In the genomic region with DNA sequence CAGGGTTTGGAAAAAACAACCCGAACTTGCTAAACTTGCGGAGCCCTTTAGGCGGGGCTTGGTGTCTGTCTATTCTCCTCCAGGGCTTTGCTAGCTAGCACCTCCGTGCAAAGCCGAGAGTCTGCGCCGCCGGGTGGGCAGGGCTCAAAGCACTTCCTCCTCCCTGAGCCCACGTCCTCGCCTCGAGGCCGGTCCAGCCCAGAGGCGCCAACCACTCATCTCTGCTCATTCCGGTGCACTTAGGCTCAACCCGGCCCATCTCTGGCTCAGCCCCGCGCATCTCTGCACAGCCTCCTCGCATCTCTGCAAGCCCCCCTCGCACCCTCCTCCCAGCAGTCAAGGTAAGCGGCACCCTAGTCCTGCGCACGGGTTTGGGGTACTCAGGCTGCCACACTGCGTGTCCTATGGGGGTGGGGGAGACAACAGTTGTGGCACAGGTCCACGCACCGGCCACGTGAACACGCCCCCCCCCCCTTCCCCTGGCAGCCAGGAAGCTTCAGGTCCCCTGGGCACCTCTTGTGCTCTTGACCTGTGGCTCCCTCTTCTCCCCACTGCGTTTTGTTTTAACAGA, we compare ENCODE assay signal across 8 mouse cellular contexts. TPM values are rescaled to one million over a fixed set of nuclear protein-coding genes. Genes with fewer than 3 reads are reported as not detected.
DNase-seq lines count a peak whose midpoint lies in the region; ATAC-seq and TF ChIP-seq lines count a peak whose summit lies in the region.

No protein-coding gene starts in this region.

- no peaks in the 10 kb centered on the region for H3K36me3 ChIP-seq in forebrain, embryonic 14.5 days (ENCODE audit: control insufficient read depth, insufficient read depth, low read length)
- no peaks in the 10 kb centered on the region for H3K36me3 ChIP-seq in liver, postnatal 0 days (replicated peaks; ENCODE audit: insufficient read depth, low read length)
- no peaks in the 10 kb centered on the region for H3K36me3 ChIP-seq in neural tube, embryonic 12.5 days
- no peaks in the 10 kb centered on the region for H3K36me3 ChIP-seq in stomach, postnatal 0 days (ENCODE audit: control insufficient read depth, insufficient read depth, low read length)

- peaks cover 5% of the 10 kb centered on the region for H3K4me1 ChIP-seq in forebrain, embryonic 14.5 days (ENCODE audit: control insufficient read depth, insufficient read depth, low read length)
- peaks cover 2% of the 10 kb centered on the region; the same call in 1 of the 2 replicates for H3K4me1 ChIP-seq in liver, postnatal 0 days (ENCODE audit: insufficient read depth)
- peaks cover 5% of the 10 kb centered on the region for H3K4me1 ChIP-seq in neural tube, embryonic 12.5 days
- no peaks in the 10 kb centered on the region for H3K4me1 ChIP-seq in stomach, postnatal 0 days (replicated peaks; ENCODE audit: control insufficient read depth, insufficient read depth)

- H3K4me2 ChIP-seq in forebrain, embryonic 14.5 days (ENCODE audit: low read length), result peak overlapping the region; percentile 85
- peak overlapping the region; percentile 75 for H3K4me2 ChIP-seq in liver, postnatal 0 days (ENCODE audit: low read depth, low read length)
- peak overlapping the region; percentile 91 for H3K4me2 ChIP-seq in neural tube, embryonic 12.5 days (replicated peaks)
- H3K4me2 ChIP-seq in stomach, postnatal 0 days (replicated peaks; ENCODE audit: low read depth), result peak overlapping the region; percentile 64

- no peak overlapping the region for H3K27ac ChIP-seq in forebrain, embryonic 14.5 days (ENCODE audit: low read depth, low read length)
- peak overlapping the region; percentile 96 for H3K27ac ChIP-seq in liver, postnatal 0 days (ENCODE audit: low read depth)
- no peak overlapping the region for H3K27ac ChIP-seq in neural tube, embryonic 12.5 days
- no peak overlapping the region; the same call in 1 of the 2 replicates for H3K27ac ChIP-seq in stomach, postnatal 0 days (replicated peaks)

- peak; percentile 80 for ATAC-seq in forebrain, embryonic 14.5 days
- peak; percentile 81 for ATAC-seq in liver, postnatal 0 days
- peak; percentile 79 for ATAC-seq in neural tube, embryonic 12.5 days (ENCODE audit: low FRiP score, low read depth)
- ATAC-seq in stomach, postnatal 0 days (ENCODE audit: low FRiP score, low TSS enrichment), result peak; percentile 61

- peak overlapping the region; percentile 40 for H3K4me3 ChIP-seq in forebrain, embryonic 14.5 days (ENCODE audit: low read depth, low read length)
- peak overlapping the region; percentile 47 for H3K4me3 ChIP-seq in liver, postnatal 0 days (ENCODE audit: low read depth, low read length)
- H3K4me3 ChIP-seq in neural tube, embryonic 12.5 days, result peak overlapping the region; percentile 34
- H3K4me3 ChIP-seq in stomach, postnatal 0 days (ENCODE audit: low read depth, low read length), result peak overlapping the region; percentile 33

- WGBS in forebrain, embryonic 14.5 days, result under 1% methylated on average over 28 of the region's 28 CpGs
- WGBS in liver, postnatal 0 days (ENCODE audit: insufficient replicate concordance), result under 1% methylated on average over 28 of the region's 28 CpGs
- WGBS in neural tube, embryonic 12.5 days, result 2% methylated on average over 28 of the region's 28 CpGs
- 2% methylated on average over 28 of the region's 28 CpGs for WGBS in stomach, postnatal 0 days

- peak; percentile 90 for DNase-seq in A20 (ENCODE audit: low read depth, low spot score)
- DNase-seq in adrenal gland, adult 8-10 months, result peak; percentile 30
- DNase-seq in forebrain, embryonic 14.5 days (ENCODE audit: low spot score), result peak; percentile 46
- peak; percentile 75 to 78 for DNase-seq in heart, postnatal 14 days
- DNase-seq in layer of hippocampus, adult 18-20 months (ENCODE audit: low spot score in 2 of 2), result peak; percentile 10 to 39
- peak; percentile 82 for DNase-seq in liver, postnatal 0 days
- DNase-seq in stomach, postnatal 0 days (ENCODE audit: low spot score), result peak; percentile 59

- no peak; the same call in 1 of the 2 replicates for TF ChIP-seq CTCF in liver, postnatal 0 days (IDR thresholded peaks at IDR 0.05; ENCODE audit: low read depth)
- TF ChIP-seq CTCF in stomach, postnatal 0 days (IDR thresholded peaks at IDR 0.05; ENCODE audit: low read depth), result no peak

- TF ChIP-seq EP300 in liver, postnatal 0 days (IDR thresholded peaks at IDR 0.05; ENCODE audit: low read depth), result no peak
- no peak for TF ChIP-seq EP300 in stomach, postnatal 0 days (optimal IDR thresholded peaks at IDR 0.05)

- intact Hi-C loops in heart, postnatal 14 days (cut with DNase I), result no loop called here

- no peaks in the 10 kb centered on the region for H3K27me3 ChIP-seq in forebrain, embryonic 14.5 days (replicated peaks; ENCODE audit: control insufficient read depth, insufficient read depth, low read length)
- no peaks in the 10 kb centered on the region for H3K27me3 ChIP-seq in liver, postnatal 0 days (ENCODE audit: insufficient read depth, low read length)
- peaks cover 4% of the 10 kb centered on the region; the same call in 1 of the 2 replicates for H3K27me3 ChIP-seq in neural tube, embryonic 12.5 days (replicated peaks)
- no peaks in the 10 kb centered on the region for H3K27me3 ChIP-seq in stomach, postnatal 0 days (ENCODE audit: control insufficient read depth, insufficient read depth, low read length)

- H3K9ac ChIP-seq in forebrain, embryonic 14.5 days (ENCODE audit: low read length), result peak overlapping the region; percentile 61
- H3K9ac ChIP-seq in liver, postnatal 0 days (replicated peaks), result peak overlapping the region; percentile 48
- peak overlapping the region; percentile 48 for H3K9ac ChIP-seq in neural tube, embryonic 12.5 days
- H3K9ac ChIP-seq in stomach, postnatal 0 days (ENCODE audit: low read length), result peak overlapping the region; percentile 45

- no peaks in the 10 kb centered on the region for H3K9me3 ChIP-seq in forebrain, embryonic 14.5 days (replicated peaks; ENCODE audit: control insufficient read depth, low read length)
- H3K9me3 ChIP-seq in liver, postnatal 0 days (ENCODE audit: low read length), result no peaks in the 10 kb centered on the region
- H3K9me3 ChIP-seq in neural tube, embryonic 12.5 days, result no peaks in the 10 kb centered on the region
- no peaks in the 10 kb centered on the region for H3K9me3 ChIP-seq in stomach, postnatal 0 days (ENCODE audit: control insufficient read depth, low read length)

RNA-seq across cellular contexts. Expression of a gene that starts 0.4 kb away (rescaled TPM):
- 1 to 10 TPM; 3.1 to 6.2 (median 5.0) TPM for total RNA-seq in adrenal gland, adult 8-10 months (2022)
- polyA plus RNA-seq in forebrain, embryonic 14.5 days (2014; fragmentation: Nextera tagmentation; extraction: Ambion mirVana), result 0.66 and 1.3 TPM in 2 replicates
- 1 to 10 TPM; 3.3 to 4.5 TPM for total RNA-seq in heart, postnatal 14 days (2021)
- total RNA-seq in layer of hippocampus, adult 18-20 months (2021), result 1 to 10 TPM; 5.1 to 6.2 TPM
- polyA plus RNA-seq in liver, postnatal 0 days (2015; fragmentation: Nextera tagmentation; extraction: Ambion mirVana), result 7.7 and 11.3 TPM in 2 replicates
- polyA plus RNA-seq in neural tube, embryonic 12.5 days (2016; fragmentation: Nextera tagmentation; extraction: Ambion mirVana), result 0.65 and 1.3 TPM in 2 replicates
- polyA plus RNA-seq in stomach, postnatal 0 days (2015; fragmentation: Nextera tagmentation; extraction: Ambion mirVana), result 0.79 and 1.5 TPM in 2 replicates

Comparison
In these comparisons a context has a peak if more than half of its experiments do, and no peak if none do; other contexts are left out.
1. DNase-seq: peak in every context shown above with its lines; median percentile 90 in A20; 82 in liver, postnatal 0 days; 76 in heart, postnatal 14 days; 59 in stomach, postnatal 0 days; 46 in forebrain, embryonic 14.5 days; 30 in adrenal gland, adult 8-10 months; 24 in layer of hippocampus, adult 18-20 months.